Mouse (Mus musculus) heart, embryonic 14.5 days (tissue): Measurements from ENCODE around the gene Khk. TPM values are rescaled to one million over a fixed set of nuclear protein-coding genes. Genes with fewer than 3 reads are reported as not detected.

ENCODE experiments used
- ATAC-seq: fragments of 200-750 bp; cut with Nextera tagmentation; 2 replicates; pipeline ENCODE4 v1.8.0; 2017; ENCODE audit warnings: low read depth, moderate TSS enrichment; ENCODE audit not compliant: insufficient number of reproducible peaks, insufficient read depth, low FRiP score
- H3K27ac ChIP-seq, 2 experiments: fragments of 200-500 bp in 1 of 2; fragments of 300-500 bp in 1 of 2; sonication (generic) in 1 of 2; replicated peaks in 1 of 2; 2 replicates each; pipeline ENCODE4 v1.5.1; 2012 to 2014; ENCODE audit warnings: low read depth in 2 of 2, low read length in 2 of 2, control low read depth in 1 of 2, mild to moderate bottlenecking in 1 of 2, mixed read lengths in 1 of 2; ENCODE audit not compliant: control insufficient read depth in 1 of 2, insufficient read depth in 1 of 2
- H3K27me3 ChIP-seq: fragments of 300-500 bp; sonication (generic); 2 replicates; pipeline ENCODE4 v1.6.1; 2014; ENCODE audit warnings: mild to moderate bottlenecking, low read length, control low read depth; ENCODE audit not compliant: control insufficient read depth, insufficient read depth
- H3K36me3 ChIP-seq: fragments of 300-500 bp; sonication (generic); 2 replicates; pipeline ENCODE4 v1.6.1; 2014; ENCODE audit warnings: mild to moderate bottlenecking, control low read depth, low read length, mixed read lengths; ENCODE audit not compliant: control insufficient read depth, insufficient read depth
- H3K4me1 ChIP-seq, 2 experiments: fragments of 200-500 bp in 1 of 2; fragments of 300-500 bp in 1 of 2; sonication (generic) in 1 of 2; 2 replicates each; pipeline ENCODE4 v1.6.1; 2012 to 2014; ENCODE audit warnings: low read length in 2 of 2, control low read depth in 1 of 2, mixed read lengths in 1 of 2; ENCODE audit not compliant: control insufficient read depth in 2 of 2, insufficient read depth in 2 of 2
- H3K4me2 ChIP-seq: fragments of 300-500 bp; sonication (generic); 2 replicates; pipeline ENCODE4 v1.6.1; 2014; ENCODE audit warnings: mild to moderate bottlenecking, low read length
- H3K4me3 ChIP-seq, 2 experiments: fragments of 200-500 bp in 1 of 2; fragments of 300-500 bp in 1 of 2; sonication (generic) in 1 of 2; 2 replicates each; pipeline ENCODE4 v1.5.1; 2012 to 2014; ENCODE audit warnings: low read length in 2 of 2, mild to moderate bottlenecking in 2 of 2, control low read depth in 1 of 2, low read depth in 1 of 2, moderate library complexity in 1 of 2; ENCODE audit not compliant: control insufficient read depth in 1 of 2, insufficient read depth in 1 of 2
- H3K9ac ChIP-seq: fragments of 300-500 bp; sonication (generic); 2 replicates; pipeline ENCODE4 v1.6.1; 2014; ENCODE audit warnings: mild to moderate bottlenecking, low read length
- H3K9me3 ChIP-seq: fragments of 300-500 bp; sonication (generic); 2 replicates; pipeline ENCODE4 v1.6.1; 2016; ENCODE audit warnings: low read length, control low read depth; ENCODE audit not compliant: control insufficient read depth
- WGBS: fragments of 180-500 bp; shearing (Covaris S2); extraction: QIAGEN DNeasy Blood & Tissue Kit; methylation state at CpG from one replicate; pipeline ENCODE4 v1.1.7; 2014; 5-methylcytosine and 5-hydroxymethylcytosine counted together
- polyA plus RNA-seq: library from polyadenylated mRNA; unstranded; fragments of >200 nt; fragmentation: Nextera tagmentation; extraction: Ambion mirVana; gene quantifications from 2 replicates; pipeline ENCODE4 v1.2.1, GENCODE M21; 2014

The Khk gene
- polyA plus RNA-seq, 1 experiment from 2014 or later, result 12.1 TPM

- H3K9ac ChIP-seq, result peak within 1 kb of the TSS; percentile 86
- peaks cover 32 to 44% of the 10 kb centered on the region in 2 experiments for H3K4me1 ChIP-seq
- WGBS, result under 1% methylated on average over 51 of the region's 58 CpGs
- ATAC-seq, result peak; percentile 88
- peak within 1 kb of the TSS; percentile 69 to 77 for H3K4me3 ChIP-seq
- no peaks in the 10 kb centered on the region for H3K27me3 ChIP-seq
- peak within 1 kb of the TSS; percentile 74 for H3K4me2 ChIP-seq
- H3K36me3 ChIP-seq, result peaks cover 36% of the 10 kb centered on the region
- peak within 1 kb of the TSS; percentile 95 for H3K27ac ChIP-seq
- no peaks in the 10 kb centered on the region for H3K9me3 ChIP-seq
Measured at GRCm38 (mm10) chr5:30907413-30908059, 13.7 kb upstream of the Khk start, which contains the start of gene Ost4. Ost4 (minus strand) TSS chr5:30907788.

GRCm38 (mm10) chr5:30908426-30909299 lies 12.6 kb upstream of the Khk start:
- H3K4me2 ChIP-seq, result peak overlapping the region; percentile 74
- WGBS, result 19% methylated on average over 13 of the region's 13 CpGs
- peaks cover 25% of the 10 kb centered on the region for H3K36me3 ChIP-seq
- ATAC-seq, result peak; percentile 57
- no peaks in the 10 kb centered on the region for H3K9me3 ChIP-seq
- peaks cover 40 to 54% of the 10 kb centered on the region in 2 experiments for H3K4me1 ChIP-seq
- peak overlapping the region; percentile 81 for H3K9ac ChIP-seq
- no peaks in the 10 kb centered on the region for H3K27me3 ChIP-seq
- peak overlapping the region; percentile 69 to 77 for H3K4me3 ChIP-seq
- H3K27ac ChIP-seq, result peak overlapping the region; percentile 95

GRCm38 (mm10) chr5:30909300-30909659 lies 12.0 kb upstream of the Khk start:
- ATAC-seq, result no peak
- peak overlapping the region; percentile 81 for H3K9ac ChIP-seq
- H3K27me3 ChIP-seq, result no peaks in the 10 kb centered on the region
- peak overlapping the region; percentile 74 for H3K4me2 ChIP-seq
- peaks cover 45 to 59% of the 10 kb centered on the region in 2 experiments for H3K4me1 ChIP-seq
- no peaks in the 10 kb centered on the region for H3K9me3 ChIP-seq
- H3K4me3 ChIP-seq, result no peak overlapping the region
- peak overlapping the region; percentile 95 for H3K27ac ChIP-seq
- WGBS, result 18% methylated on average over 7 of the region's 7 CpGs
- H3K36me3 ChIP-seq, result peaks cover 19% of the 10 kb centered on the region

- Histone ChIP-seq H3K9ac (no peak overlapping the region), H3K4me1 (peaks cover 47 to 59% of the 10 kb centered on the region in 2 experiments)
Measured at GRCm38 (mm10) chr5:30909863-30910262, 11.4 kb upstream of the Khk start.

GRCm38 (mm10) chr5:30910481-30910880 lies 10.8 kb upstream of the Khk start:
- Histone ChIP-seq H3K36me3 (peaks cover 7% of the 10 kb centered on the region), H3K9me3 (no peaks in the 10 kb centered on the region), H3K4me2 (no peak overlapping the region), H3K27ac (peak overlapping the region in 1 of 2 experiments; percentile 42; a peak in 2 of 4 replicates), H3K4me1 (peaks cover 50 to 65% of the 10 kb centered on the region in 2 experiments), H3K27me3 (no peaks in the 10 kb centered on the region), H3K4me3 (no peak overlapping the region), H3K9ac (no peak overlapping the region)
- ATAC-seq, result no peak

More at GRCm38 (mm10) chr5:30909863-30910262, 11.4 kb upstream of the Khk start:
- Histone ChIP-seq H3K4me2 (no peak overlapping the region), H3K4me3 (no peak overlapping the region), H3K27me3 (no peaks in the 10 kb centered on the region), H3K36me3 (peaks cover 13% of the 10 kb centered on the region), H3K9me3 (no peaks in the 10 kb centered on the region), H3K27ac (peak overlapping the region; percentile 95)
- WGBS, result 80% methylated on average over 7 of the region's 7 CpGs
- ATAC-seq, result no peak

GRCm38 (mm10) chr5:30912156-30912555 lies 9.1 kb upstream of the Khk start:
- H3K4me1 ChIP-seq, result peaks cover 58 to 73% of the 10 kb centered on the region in 2 experiments
- peak overlapping the region; percentile 94 to 95 for H3K27ac ChIP-seq

GRCm38 (mm10) chr5:30913060-30913841 lies 8.0 kb upstream of the Khk start, which contains the start of gene Emilin1:
Emilin1 (plus strand) TSS chr5:30913402.
- WGBS, result 18% methylated on average over 12 of the region's 13 CpGs
- H3K4me3 ChIP-seq, result peak within 1 kb of the TSS; percentile 54 to 64
- H3K36me3 ChIP-seq, result peaks cover 15% of the 10 kb centered on the region
- ATAC-seq, result peak; percentile 70
- H3K9me3 ChIP-seq, result no peaks in the 10 kb centered on the region
- peak within 1 kb of the TSS; percentile 73 for H3K4me2 ChIP-seq
- peak within 1 kb of the TSS; percentile 94 to 95 for H3K27ac ChIP-seq
- no peaks in the 10 kb centered on the region for H3K27me3 ChIP-seq
- H3K4me1 ChIP-seq, result peaks cover 54 to 70% of the 10 kb centered on the region in 2 experiments
- peak within 1 kb of the TSS; percentile 83 for H3K9ac ChIP-seq

More at GRCm38 (mm10) chr5:30912156-30912555, 9.1 kb upstream of the Khk start:
- peak overlapping the region; percentile 83; the same call in 1 of the 2 replicates for H3K9ac ChIP-seq
- 36% methylated on average over 5 of the region's 5 CpGs for WGBS
- peaks cover 4% of the 10 kb centered on the region for H3K36me3 ChIP-seq
- H3K9me3 ChIP-seq, result no peaks in the 10 kb centered on the region
- H3K4me2 ChIP-seq, result peak overlapping the region; percentile 73
- H3K27me3 ChIP-seq, result no peaks in the 10 kb centered on the region
- no peak for ATAC-seq
- no peak overlapping the region for H3K4me3 ChIP-seq
